Mouse (Mus musculus) hindbrain, embryonic 12.5 days (tissue): ENCODE measurements around the gene Celf3. TPM values are rescaled to one million over a fixed set of nuclear protein-coding genes. Genes with fewer than 3 reads are reported as not detected.
A peak's percentile ranks its signal among the peaks of the same experiment; 100 is the strongest.

Experiments
- ATAC-seq: fragments of 200-750 bp; cut with Nextera tagmentation; 2 replicates; pipeline ENCODE4 v1.8.0; 2017; ENCODE audit warnings: moderate TSS enrichment; ENCODE audit not compliant: low FRiP score
- H3K27ac ChIP-seq: fragments of 300-500 bp; sonication (generic); 2 replicates; pipeline ENCODE4 v1.5.1; 2016; ENCODE audit warnings: mild to moderate bottlenecking
- H3K27me3 ChIP-seq: fragments of 300-500 bp; sonication (generic); 2 replicates; pipeline ENCODE4 v1.6.1; 2016; ENCODE audit warnings: mild to moderate bottlenecking
- H3K36me3 ChIP-seq: fragments of 300-500 bp; sonication (generic); 2 replicates; pipeline ENCODE4 v1.6.1; 2016; ENCODE audit warnings: mild to moderate bottlenecking
- H3K4me1 ChIP-seq: fragments of 300-500 bp; sonication (generic); 2 replicates; pipeline ENCODE4 v1.6.1; 2016
- H3K4me2 ChIP-seq: fragments of 300-500 bp; sonication (generic); replicated peaks from 2 replicates; pipeline ENCODE4 v1.6.1; 2016; ENCODE audit warnings: mild to moderate bottlenecking
- H3K4me3 ChIP-seq: fragments of 300-500 bp; sonication (generic); 2 replicates; pipeline ENCODE4 v1.5.1; 2016; ENCODE audit warnings: mild to moderate bottlenecking
- H3K9ac ChIP-seq: fragments of 300-500 bp; sonication (generic); 2 replicates; pipeline ENCODE4 v1.6.1; 2016; ENCODE audit warnings: mild to moderate bottlenecking, moderate library complexity
- H3K9me3 ChIP-seq: fragments of 300-500 bp; sonication (generic); replicated peaks from 2 replicates; pipeline ENCODE4 v1.6.1; 2016; ENCODE audit warnings: mild to moderate bottlenecking
- WGBS: fragments of 180-500 bp; shearing (Covaris S2); methylation state at CpG from one replicate; pipeline ENCODE4 v1.1.7; 2016; 5-methylcytosine and 5-hydroxymethylcytosine counted together
- polyA plus RNA-seq: library from polyadenylated mRNA; unstranded; fragments of >200 nt; fragmentation: Nextera tagmentation; extraction: Ambion mirVana; gene quantifications from 2 replicates; pipeline ENCODE4 v1.2.1, GENCODE M21; 2016

Gene Celf3
- 196 and 207 TPM in 2 replicates for polyA plus RNA-seq

DNA sequence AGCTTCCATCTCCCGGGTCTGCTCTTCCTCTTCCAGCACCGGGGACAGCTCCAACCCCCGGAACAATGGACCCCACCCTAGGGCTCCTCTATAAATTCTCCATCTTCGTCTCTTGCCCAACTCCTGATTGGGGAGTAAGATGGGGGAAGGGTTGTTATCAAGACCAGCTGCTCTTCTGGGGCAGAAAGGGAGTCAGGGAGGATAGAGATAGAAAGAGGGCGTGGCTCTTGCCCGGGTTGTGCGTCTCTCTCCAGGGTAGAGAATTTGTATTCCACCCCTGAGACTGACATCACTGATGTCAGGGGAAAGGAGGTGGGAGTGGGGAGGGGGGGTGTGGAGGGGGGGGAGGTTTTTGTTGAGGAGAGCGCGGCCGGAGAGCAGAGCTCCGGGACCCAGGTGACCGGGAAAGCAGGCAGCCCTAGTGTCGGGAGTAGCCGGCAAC, at the start of gene Celf3:
Celf3 (plus strand) TSS at position 315 of the 442 bp plus-strand sequence.
- Histone ChIP-seq H3K4me2 (peak within 1 kb of the TSS; percentile 82), H3K27ac (peak within 1 kb of the TSS; percentile 93), H3K9ac (peak within 1 kb of the TSS; percentile 90), H3K36me3 (peaks cover 12% of the 10 kb centered on the region; the same call in 1 of the 2 replicates), H3K27me3 (peaks cover 11% of the 10 kb centered on the region; the same call in 1 of the 2 replicates), H3K4me1 (peaks cover 52% of the 10 kb centered on the region), H3K4me3 (peak within 1 kb of the TSS; percentile 67), H3K9me3 (no peaks in the 10 kb centered on the region)
- WGBS, result 0% methylated on average over 10 of the region's 14 CpGs
- ATAC-seq, result peak; percentile 89

DNA sequence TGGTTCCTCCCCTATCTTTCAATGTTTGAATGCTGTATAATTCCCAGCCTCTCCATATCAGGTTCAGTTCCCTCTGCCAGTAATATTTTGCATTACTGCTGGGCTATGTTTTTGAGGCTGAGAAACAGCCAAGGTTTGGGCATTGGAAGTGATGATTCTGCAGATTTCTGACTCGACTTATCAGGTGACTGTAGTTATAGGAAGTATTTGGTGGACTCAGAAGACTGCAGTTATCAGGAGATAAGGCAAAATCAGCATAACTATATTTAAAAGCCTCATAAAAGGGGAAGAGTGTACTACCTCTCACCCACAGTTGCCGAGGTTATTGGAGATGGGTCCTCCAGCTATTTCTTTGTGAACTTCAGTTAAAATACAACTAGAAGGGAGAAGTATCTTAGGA, 47.1 kb upstream of the Celf3 start:
- peaks cover 23% of the 10 kb centered on the region for H3K36me3 ChIP-seq
- H3K9ac ChIP-seq, result no peak overlapping the region
- no peaks in the 10 kb centered on the region for H3K27me3 ChIP-seq
- no peak overlapping the region for H3K4me3 ChIP-seq
- no peak overlapping the region for H3K4me2 ChIP-seq
- no peak overlapping the region for H3K27ac ChIP-seq
- no peaks in the 10 kb centered on the region for H3K4me1 ChIP-seq
- no peak for ATAC-seq
- H3K9me3 ChIP-seq, result no peaks in the 10 kb centered on the region
- 80% methylated on average over 2 of the region's 2 CpGs for WGBS

DNA sequence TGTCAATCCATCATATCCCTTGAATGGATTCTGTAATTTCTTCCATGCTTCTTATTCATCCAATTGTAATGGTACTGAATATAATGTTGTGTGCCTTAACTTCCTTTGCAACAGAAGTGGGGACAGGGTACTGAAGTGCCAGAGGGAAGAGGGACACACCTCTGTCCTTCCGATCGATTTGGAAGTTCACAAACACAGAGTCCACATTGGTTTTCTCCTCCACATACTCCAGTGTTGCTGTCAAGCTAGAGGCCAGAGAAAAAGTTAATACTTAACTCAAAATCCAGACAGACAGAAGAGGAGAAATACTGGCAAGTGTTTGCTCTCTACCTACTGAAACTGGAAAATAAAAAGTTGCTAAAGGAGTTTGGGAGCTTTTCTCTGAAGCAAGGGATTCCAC, 43.8 kb upstream of the Celf3 start:
- no peak overlapping the region for H3K4me3 ChIP-seq
- H3K27me3 ChIP-seq, result no peaks in the 10 kb centered on the region
- no peaks in the 10 kb centered on the region for H3K4me1 ChIP-seq
- H3K4me2 ChIP-seq, result no peak overlapping the region
- 91% methylated on average over 2 of the region's 2 CpGs for WGBS
- ATAC-seq, result no peak
- H3K9me3 ChIP-seq, result no peaks in the 10 kb centered on the region
- H3K36me3 ChIP-seq, result peaks cover 10% of the 10 kb centered on the region; the same call in 1 of the 2 replicates
- no peak overlapping the region for H3K9ac ChIP-seq
- no peak overlapping the region for H3K27ac ChIP-seq

DNA sequence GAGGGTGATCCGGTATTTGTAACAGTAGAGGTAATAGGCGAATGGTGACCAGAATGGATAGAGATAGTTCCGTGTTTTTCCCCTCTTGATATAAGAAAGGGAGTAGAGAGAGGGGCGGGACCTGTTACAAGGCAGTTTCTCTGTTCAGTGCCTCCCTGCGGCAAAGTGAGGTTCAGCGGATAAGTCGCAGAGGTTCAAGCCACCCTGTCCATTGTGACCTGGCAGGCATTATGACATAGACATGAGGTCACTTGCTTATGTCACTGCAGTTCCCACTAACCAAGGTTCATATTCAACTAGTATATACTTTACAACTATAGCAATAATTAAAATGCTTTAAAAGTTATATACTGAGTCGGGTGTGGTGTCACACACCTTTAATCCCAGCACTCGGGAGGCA, 41.7 kb upstream of the Celf3 start:
- no peak overlapping the region for H3K4me2 ChIP-seq
- H3K9me3 ChIP-seq, result no peaks in the 10 kb centered on the region
- no peak overlapping the region for H3K4me3 ChIP-seq
- WGBS, result 83% methylated on average over 9 of the region's 9 CpGs
- no peaks in the 10 kb centered on the region for H3K4me1 ChIP-seq
- no peak for ATAC-seq
- H3K27me3 ChIP-seq, result no peaks in the 10 kb centered on the region
- H3K36me3 ChIP-seq, result no peaks in the 10 kb centered on the region
- no peak overlapping the region for H3K27ac ChIP-seq
- H3K9ac ChIP-seq, result no peak overlapping the region

DNA sequence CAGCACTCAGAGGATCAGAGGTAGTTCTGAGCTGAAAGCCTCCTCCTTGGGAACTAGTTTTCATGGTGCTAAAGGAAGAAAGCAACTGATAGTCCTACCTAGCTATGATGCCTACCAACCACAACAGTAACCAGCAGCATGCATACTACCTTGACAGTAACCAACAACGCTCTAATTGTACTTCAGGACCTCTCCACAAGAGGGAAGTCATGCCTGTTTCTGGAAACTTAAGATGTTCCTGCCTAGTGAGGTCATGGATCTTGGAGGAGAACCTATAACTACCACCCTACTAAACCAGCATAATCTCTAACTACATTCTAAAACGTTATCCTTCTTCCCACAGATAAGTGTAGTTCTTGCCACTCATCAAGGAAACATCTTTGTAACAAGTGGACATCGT, 36.9 kb upstream of the Celf3 start:
- no peak for ATAC-seq
- H3K4me2 ChIP-seq, result no peak overlapping the region
- H3K27me3 ChIP-seq, result no peaks in the 10 kb centered on the region
- no peak overlapping the region for H3K9ac ChIP-seq
- no peaks in the 10 kb centered on the region for H3K9me3 ChIP-seq
- no peak overlapping the region for H3K4me3 ChIP-seq
- H3K36me3 ChIP-seq, result peaks cover 11% of the 10 kb centered on the region
- peaks cover 8% of the 10 kb centered on the region for H3K4me1 ChIP-seq
- no peak overlapping the region for H3K27ac ChIP-seq
- 39% methylated on average over 3 of the region's 3 CpGs for WGBS

DNA sequence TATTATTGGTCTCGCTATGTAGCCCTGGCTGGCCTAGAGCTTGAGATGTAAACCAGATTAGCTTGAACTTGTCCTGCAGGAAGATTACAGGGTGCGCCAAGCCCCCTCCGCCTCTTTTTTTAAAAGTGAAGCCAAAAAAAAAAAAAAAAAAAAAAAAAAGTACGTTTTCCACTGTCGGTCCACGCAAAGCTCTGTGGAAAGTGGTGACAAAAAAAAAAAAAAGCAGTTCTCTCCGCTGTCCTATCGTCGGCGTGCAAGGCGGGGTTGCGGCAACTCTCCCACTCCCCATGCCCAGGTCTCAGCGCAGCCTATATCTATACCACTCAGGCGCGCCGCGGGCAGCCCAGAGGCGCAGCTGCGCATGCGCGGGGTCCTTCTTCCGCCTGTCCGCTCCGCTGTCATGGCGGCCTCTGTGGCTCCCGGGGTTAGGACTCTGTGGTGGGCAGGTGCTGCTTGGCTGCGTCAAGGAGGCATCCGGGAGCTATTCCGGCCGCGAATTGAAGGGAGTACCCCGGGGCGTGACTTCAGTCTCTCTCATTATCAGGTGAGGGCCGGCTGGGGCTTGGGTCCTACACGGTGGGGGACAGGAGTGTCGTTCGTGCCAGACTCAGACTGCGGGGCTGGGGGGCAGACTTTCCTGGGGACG, 35.0 kb upstream of the Celf3 start, which contains the start of gene Mrpl9:
Mrpl9 (plus strand) TSS at position 368 of the 646 bp plus-strand sequence.
- H3K27me3 ChIP-seq, result no peaks in the 10 kb centered on the region
- H3K9me3 ChIP-seq, result no peaks in the 10 kb centered on the region
- ATAC-seq, result peak; percentile 98
- peaks cover 8% of the 10 kb centered on the region for H3K4me1 ChIP-seq
- peak within 1 kb of the TSS; percentile 93 for H3K9ac ChIP-seq
- peak within 1 kb of the TSS; percentile 75 for H3K27ac ChIP-seq
- peaks cover 30% of the 10 kb centered on the region for H3K36me3 ChIP-seq
- H3K4me2 ChIP-seq, result peak within 1 kb of the TSS; percentile 94
- WGBS, result 1% methylated on average over 36 of the region's 39 CpGs
- H3K4me3 ChIP-seq, result peak within 1 kb of the TSS; percentile 95

DNA sequence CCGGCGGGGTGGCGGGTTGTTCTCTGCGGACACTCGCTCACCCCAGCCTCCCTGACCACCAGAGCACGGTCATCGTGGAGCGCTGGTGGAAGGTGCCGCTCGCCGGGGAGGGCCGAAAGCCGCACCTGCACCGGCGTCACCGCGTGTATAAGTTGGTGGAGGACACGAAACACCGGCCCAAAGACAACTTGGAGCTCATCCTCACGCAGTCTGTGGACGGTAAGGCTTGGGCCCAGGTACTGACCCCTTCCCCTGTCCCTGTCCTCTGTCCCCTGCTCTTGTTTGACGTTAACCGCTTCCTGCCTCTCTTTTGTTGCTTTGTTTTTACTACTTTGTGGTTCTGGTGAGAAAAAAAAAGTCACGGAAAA, 34.5 kb upstream of the Celf3 start, which contains the start of gene Oaz3:
Oaz3 (minus strand) TSS at position 319 of the 368 bp plus-strand sequence.
- H3K9me3 ChIP-seq, result no peaks in the 10 kb centered on the region
- peak within 1 kb of the TSS; percentile 95 for H3K4me3 ChIP-seq
- H3K4me1 ChIP-seq, result peaks cover 8% of the 10 kb centered on the region
- under 1% methylated on average over 24 of the region's 24 CpGs for WGBS
- peak; percentile 54 for ATAC-seq
- peak within 1 kb of the TSS; percentile 75 for H3K27ac ChIP-seq
- no peaks in the 10 kb centered on the region for H3K27me3 ChIP-seq
- H3K36me3 ChIP-seq, result peaks cover 34% of the 10 kb centered on the region
- peak within 1 kb of the TSS; percentile 94 for H3K4me2 ChIP-seq
- peak within 1 kb of the TSS; percentile 93 for H3K9ac ChIP-seq

DNA sequence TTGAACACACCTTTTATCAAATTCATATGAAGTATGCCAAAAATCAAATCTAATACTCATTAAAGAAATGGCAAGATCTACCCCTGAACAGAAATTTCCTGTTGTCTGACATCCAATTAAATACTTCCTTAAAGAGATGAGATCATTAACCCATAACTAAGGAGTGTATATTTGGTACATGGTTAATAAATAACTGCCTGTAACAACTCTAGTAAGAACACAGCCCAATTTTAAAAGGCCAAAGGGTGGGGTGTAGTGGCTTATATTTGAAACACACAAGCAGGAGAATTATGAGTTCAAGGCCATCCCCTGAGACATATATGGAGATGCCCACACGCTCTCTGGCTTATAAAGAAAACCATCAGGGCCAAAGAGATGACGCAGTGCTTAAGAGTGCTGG, 28.7 kb upstream of the Celf3 start:
- H3K4me2 ChIP-seq, result no peak overlapping the region
- H3K36me3 ChIP-seq, result peaks cover 46% of the 10 kb centered on the region
- H3K4me3 ChIP-seq, result no peak overlapping the region
- no peaks in the 10 kb centered on the region for H3K9me3 ChIP-seq
- no peaks in the 10 kb centered on the region for H3K27me3 ChIP-seq
- H3K27ac ChIP-seq, result no peak overlapping the region
- no peak overlapping the region for H3K9ac ChIP-seq
- 95% methylated on average over 2 of the region's 2 CpGs for WGBS
- peaks cover under 1% of the 10 kb centered on the region for H3K4me1 ChIP-seq
- ATAC-seq, result no peak

DNA sequence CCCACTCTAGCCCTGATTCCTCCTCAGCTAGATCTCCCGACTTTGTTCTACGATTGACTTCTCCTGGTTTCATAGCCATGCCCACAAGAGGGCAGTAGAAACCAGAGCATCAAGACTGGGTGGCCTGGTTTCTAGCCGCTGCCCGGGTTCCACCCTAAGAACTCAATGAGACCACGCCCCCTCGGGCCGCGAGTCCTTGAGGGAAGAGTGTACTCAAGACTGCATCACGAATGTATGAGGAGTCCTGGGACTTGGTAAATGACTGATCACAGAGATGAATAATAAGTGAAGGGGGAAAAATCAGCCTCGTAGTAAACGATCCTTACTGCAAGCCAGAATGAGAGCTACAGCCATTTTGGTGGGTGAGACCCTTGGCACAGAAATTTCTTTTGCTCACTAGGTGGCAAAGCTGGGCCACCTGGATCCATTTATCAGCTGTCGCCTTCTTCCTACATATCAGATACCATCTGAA, 21.5 kb upstream of the Celf3 start:
- H3K27ac ChIP-seq, result no peak overlapping the region
- H3K4me2 ChIP-seq, result peak overlapping the region; percentile 51
- H3K36me3 ChIP-seq, result no peaks in the 10 kb centered on the region
- H3K9ac ChIP-seq, result no peak overlapping the region
- H3K4me3 ChIP-seq, result peak overlapping the region; percentile 32
- no peaks in the 10 kb centered on the region; the same call in 1 of the 2 replicates for H3K4me1 ChIP-seq
- H3K9me3 ChIP-seq, result 0 out of 2 replicates have a peak, but pooled peaks cover 4% of the 10 kb centered on the region
- 2% methylated on average over 12 of the region's 12 CpGs for WGBS
- peak; percentile 91 for ATAC-seq
- H3K27me3 ChIP-seq, result peaks cover 3% of the 10 kb centered on the region; the same call in 1 of the 2 replicates

DNA sequence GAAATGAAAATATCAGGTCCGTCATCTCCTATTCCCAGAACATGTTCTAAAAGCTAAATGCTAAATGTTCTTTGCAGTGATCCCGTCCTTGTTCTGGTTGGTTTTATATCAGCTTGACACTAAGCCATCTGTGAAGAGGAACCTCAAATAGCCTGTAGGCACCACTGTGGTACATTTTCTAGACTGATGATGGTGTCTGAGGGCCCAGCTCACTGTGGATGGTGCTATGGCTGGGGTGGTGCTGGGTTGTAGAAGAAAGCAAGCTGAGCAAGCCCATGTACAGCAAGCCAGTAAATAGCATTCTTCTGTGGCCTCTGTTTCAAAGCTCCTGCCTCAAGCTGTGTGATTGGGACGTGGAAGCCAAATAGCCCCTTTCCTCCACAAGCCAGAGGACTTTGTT, 21.0 kb upstream of the Celf3 start:
- H3K9me3 ChIP-seq, result 0 out of 2 replicates have a peak, but pooled peaks cover 4% of the 10 kb centered on the region
- H3K36me3 ChIP-seq, result no peaks in the 10 kb centered on the region
- peaks cover 3% of the 10 kb centered on the region; the same call in 1 of the 2 replicates for H3K27me3 ChIP-seq
- H3K27ac ChIP-seq, result no peak overlapping the region
- no peak overlapping the region for H3K4me3 ChIP-seq
- ATAC-seq, result no peak
- no peak overlapping the region for H3K9ac ChIP-seq
- 82% methylated on average over 3 of the region's 3 CpGs for whole genome bisulfite sequencing
- no peaks in the 10 kb centered on the region; the same call in 1 of the 2 replicates for H3K4me1 ChIP-seq
- peak overlapping the region; percentile 51; the same call in 1 of the 2 replicates for H3K4me2 ChIP-seq

DNA sequence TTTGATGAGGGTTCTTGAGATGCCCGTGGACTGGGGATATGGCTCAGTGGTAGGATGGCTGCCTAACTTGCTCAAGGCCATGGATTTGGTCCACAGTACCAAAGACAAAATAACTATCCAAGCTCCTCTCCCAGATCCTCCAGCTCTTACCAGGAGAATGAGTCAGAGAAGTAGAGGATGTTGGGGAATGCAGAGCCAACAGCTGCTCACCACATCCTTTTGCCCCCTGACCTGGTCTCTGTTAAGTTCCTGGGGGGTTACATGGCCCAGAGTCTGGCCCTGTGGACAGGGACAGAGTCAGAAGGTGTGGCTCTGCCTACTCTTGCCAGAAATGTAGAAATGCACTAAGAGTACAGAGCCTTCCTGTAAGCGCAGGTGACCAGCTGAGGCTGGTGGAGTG, 18.3 kb upstream of the Celf3 start:
- Histone ChIP-seq H3K9me3 (0 out of 2 replicates have a peak, but pooled peaks cover 4% of the 10 kb centered on the region), H3K27ac (no peak overlapping the region), H3K27me3 (peaks cover 3% of the 10 kb centered on the region; the same call in 1 of the 2 replicates), H3K4me1 (peaks cover 15% of the 10 kb centered on the region), H3K9ac (no peak overlapping the region), H3K4me2 (no peak overlapping the region), H3K36me3 (no peaks in the 10 kb centered on the region), H3K4me3 (no peak overlapping the region)
- 95% methylated on average over 2 of the region's 2 CpGs for WGBS
- ATAC-seq, result no peak

DNA sequence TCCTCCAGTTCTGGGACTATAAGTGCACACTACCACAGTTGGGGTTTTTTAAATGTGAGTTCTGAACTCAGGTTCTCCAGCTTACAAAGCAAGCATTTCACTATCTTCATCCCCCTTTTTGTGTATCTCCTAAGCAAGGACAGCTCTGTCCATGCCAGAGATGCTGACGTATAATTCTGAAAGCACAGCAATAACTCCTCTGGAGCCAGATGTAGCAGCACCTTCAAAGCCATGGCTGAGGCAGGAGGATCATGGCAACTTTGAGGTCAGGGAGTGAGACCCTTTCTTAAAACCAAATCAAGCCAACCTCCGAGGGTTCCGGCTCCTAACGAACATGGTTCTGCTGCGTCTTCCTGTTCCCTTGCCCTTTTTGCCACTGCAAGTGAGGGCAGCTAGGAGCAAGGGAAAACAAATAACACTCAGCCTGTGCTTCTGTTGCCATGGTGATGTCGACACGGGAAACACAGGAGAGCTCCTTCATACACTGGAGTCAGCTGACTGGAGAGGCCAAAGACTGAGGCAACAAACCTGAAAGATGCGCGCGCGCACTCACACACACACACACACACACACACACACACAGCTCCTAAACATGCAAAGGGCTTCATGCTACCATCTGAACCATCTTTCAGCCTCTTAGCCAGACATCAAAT, 14.0 kb upstream of the Celf3 start:
- 40% methylated on average over 11 of the region's 11 CpGs for WGBS
- Histone ChIP-seq H3K36me3 (no peaks in the 10 kb centered on the region), H3K9me3 (0 out of 2 replicates have a peak, but pooled peaks cover under 1% of the 10 kb centered on the region), H3K4me1 (peaks cover 33% of the 10 kb centered on the region), H3K4me2 (0 out of 2 replicates have a peak overlapping the region, but pooled peaks have one; percentile 13), H3K9ac (peak overlapping the region; percentile 8; the same call in 1 of the 2 replicates), H3K4me3 (no peak overlapping the region), H3K27me3 (no peaks in the 10 kb centered on the region), H3K27ac (peak overlapping the region; percentile 73)
- peak; percentile 88 for ATAC-seq
